Mouse (Mus musculus): ENCODE measurements at regions not wholly inside any gene's neighbourhood (a gene's known extent, or its start where the extent isn't known, plus 50 kb on each side); places are given as distances from the start of the nearest gene placed in this dataset.

- ATAC-seq, result no peak
- Histone ChIP-seq H3K9me3 (ENCODE audit: control insufficient read depth, low read length) (no peaks in the 10 kb centered on the region), H3K27ac (ENCODE audit: low read depth, low read length) (no peak overlapping the region), H3K9ac (ENCODE audit: low read depth, low read length) (no peak overlapping the region), H3K4me3 (ENCODE audit: low read length) (no peak overlapping the region), H3K4me1 (ENCODE audit: control insufficient read depth, insufficient read depth, low read depth, low read length) (no peaks in the 10 kb centered on the region), H3K27me3 (replicated peaks; ENCODE audit: control insufficient read depth, insufficient read depth, low read length) (no peaks in the 10 kb centered on the region), H3K36me3 (ENCODE audit: control insufficient read depth, insufficient read depth, low read length) (no peaks in the 10 kb centered on the region), H3K4me2 (ENCODE audit: low read length) (no peak overlapping the region)
- WGBS, result 84% methylated on average over 3 of the region's 3 CpGs
Observed at GRCm38 (mm10) chr16:46728424-46728823, 230.1 kb upstream of the Nectin3 start.

GRCm38 (mm10) chr16:46723660-46724059 is 225.3 kb upstream of the Nectin3 start:
- WGBS, result 97% methylated on average over 4 of the region's 4 CpGs
- no peak overlapping the region for H3K9ac ChIP-seq (ENCODE audit: low read depth, low read length)
- no peak for ATAC-seq

GRCm38 (mm10) chr16:46679787-46680186 is 181.5 kb upstream of the Nectin3 start:
- Histone ChIP-seq H3K9ac (ENCODE audit: low read depth, low read length) (no peak overlapping the region), H3K4me3 (ENCODE audit: low read length) (no peak overlapping the region), H3K36me3 (ENCODE audit: control insufficient read depth, insufficient read depth, low read length) (no peaks in the 10 kb centered on the region), H3K27me3 (replicated peaks; ENCODE audit: control insufficient read depth, insufficient read depth, low read length) (no peaks in the 10 kb centered on the region), H3K4me1 (ENCODE audit: control insufficient read depth, insufficient read depth, low read depth, low read length) (no peaks in the 10 kb centered on the region), H3K27ac (ENCODE audit: low read depth, low read length) (no peak overlapping the region), H3K9me3 (ENCODE audit: control insufficient read depth, low read length) (no peaks in the 10 kb centered on the region), H3K4me2 (ENCODE audit: low read length) (no peak overlapping the region)
- 67% methylated on average over 3 of the region's 3 CpGs for WGBS
- ATAC-seq, result no peak

More at GRCm38 (mm10) chr16:46723660-46724059, 225.3 kb upstream of the Nectin3 start:
- Histone ChIP-seq H3K4me2 (ENCODE audit: low read length) (no peak overlapping the region), H3K4me3 (ENCODE audit: low read length) (no peak overlapping the region), H3K27ac (ENCODE audit: low read depth, low read length) (no peak overlapping the region), H3K9me3 (ENCODE audit: control insufficient read depth, low read length) (no peaks in the 10 kb centered on the region), H3K27me3 (replicated peaks; ENCODE audit: control insufficient read depth, insufficient read depth, low read length) (no peaks in the 10 kb centered on the region), H3K4me1 (ENCODE audit: control insufficient read depth, insufficient read depth, low read depth, low read length) (no peaks in the 10 kb centered on the region), H3K36me3 (ENCODE audit: control insufficient read depth, insufficient read depth, low read length) (no peaks in the 10 kb centered on the region)

GRCm38 (mm10) chr16:46669590-46669989 is 171.3 kb upstream of the Nectin3 start:
- Histone ChIP-seq H3K9me3 (ENCODE audit: control insufficient read depth, low read length) (no peaks in the 10 kb centered on the region), H3K4me3 (ENCODE audit: low read length) (no peak overlapping the region), H3K27me3 (replicated peaks; ENCODE audit: control insufficient read depth, insufficient read depth, low read length) (no peaks in the 10 kb centered on the region), H3K36me3 (ENCODE audit: control insufficient read depth, insufficient read depth, low read length) (no peaks in the 10 kb centered on the region), H3K27ac (ENCODE audit: low read depth, low read length) (no peak overlapping the region), H3K4me1 (ENCODE audit: control insufficient read depth, insufficient read depth, low read depth, low read length) (no peaks in the 10 kb centered on the region), H3K4me2 (ENCODE audit: low read length) (no peak overlapping the region), H3K9ac (ENCODE audit: low read depth, low read length) (no peak overlapping the region)
- 60% methylated on average over 3 of the region's 3 CpGs for WGBS
- no peak for ATAC-seq

DNA sequence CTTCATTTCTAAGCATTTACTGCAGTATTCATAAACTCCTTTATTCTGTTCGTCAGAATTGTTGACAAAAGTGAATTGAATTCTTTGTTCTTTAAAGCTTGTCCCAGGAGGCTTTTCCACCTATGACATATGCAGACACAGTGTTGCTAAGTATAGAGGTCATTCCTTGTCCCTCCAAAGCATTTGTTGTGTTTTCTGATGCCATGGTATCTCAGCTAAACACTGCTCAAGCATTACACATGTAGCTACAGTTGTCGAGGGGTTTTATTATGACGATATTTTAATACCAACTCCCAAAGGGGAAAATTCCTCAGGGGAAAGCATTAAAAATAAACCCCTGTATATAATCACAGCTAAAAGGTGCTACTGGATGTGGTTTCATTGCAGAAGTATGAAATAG is 167.2 kb upstream of the Nectin3 start:
- H3K4me3 ChIP-seq (ENCODE audit: low read length), result no peak overlapping the region
- H3K36me3 ChIP-seq (ENCODE audit: control insufficient read depth, insufficient read depth, low read length), result no peaks in the 10 kb centered on the region
- 78% methylated on average over 3 of the region's 3 CpGs for WGBS
- H3K9me3 ChIP-seq (ENCODE audit: control insufficient read depth, low read length), result no peaks in the 10 kb centered on the region
- H3K4me1 ChIP-seq (ENCODE audit: control insufficient read depth, insufficient read depth, low read depth, low read length), result no peaks in the 10 kb centered on the region
- H3K27me3 ChIP-seq (replicated peaks; ENCODE audit: control insufficient read depth, insufficient read depth, low read length), result no peaks in the 10 kb centered on the region
- ATAC-seq, result no peak
- H3K9ac ChIP-seq (ENCODE audit: low read depth, low read length), result no peak overlapping the region
- H3K27ac ChIP-seq (ENCODE audit: low read depth, low read length), result no peak overlapping the region
- no peak overlapping the region for H3K4me2 ChIP-seq (ENCODE audit: low read length)

DNA sequence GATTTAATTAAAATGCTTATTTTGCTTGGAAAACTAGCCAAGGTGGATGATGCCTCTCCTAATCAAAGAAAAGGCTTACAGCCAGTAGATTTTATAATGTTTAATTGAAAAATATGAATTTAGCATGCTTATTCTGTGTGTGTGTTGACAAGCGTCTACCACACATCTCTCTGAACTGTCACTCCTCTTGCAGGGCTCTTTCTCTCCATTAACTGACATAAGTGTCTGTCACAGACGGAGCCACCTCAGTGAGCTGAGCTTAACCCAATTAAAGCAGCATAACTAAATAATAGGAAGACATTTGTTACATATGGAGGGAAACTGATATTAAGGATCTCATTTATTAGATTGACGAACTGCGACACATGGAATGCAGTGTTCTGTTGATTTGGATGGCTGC is 164.7 kb upstream of the Nectin3 start:
- Histone ChIP-seq H3K4me2 (ENCODE audit: low read length) (no peak overlapping the region), H3K36me3 (ENCODE audit: control insufficient read depth, insufficient read depth, low read length) (no peaks in the 10 kb centered on the region), H3K9ac (ENCODE audit: low read depth, low read length) (no peak overlapping the region), H3K9me3 (ENCODE audit: control insufficient read depth, low read length) (no peaks in the 10 kb centered on the region), H3K4me3 (ENCODE audit: low read length) (no peak overlapping the region), H3K27ac (ENCODE audit: low read depth, low read length) (no peak overlapping the region), H3K4me1 (ENCODE audit: control insufficient read depth, insufficient read depth, low read depth, low read length) (no peaks in the 10 kb centered on the region), H3K27me3 (replicated peaks; ENCODE audit: control insufficient read depth, insufficient read depth, low read length) (no peaks in the 10 kb centered on the region)
- WGBS, result 78% methylated on average over 4 of the region's 4 CpGs
- no peak for ATAC-seq

DNA sequence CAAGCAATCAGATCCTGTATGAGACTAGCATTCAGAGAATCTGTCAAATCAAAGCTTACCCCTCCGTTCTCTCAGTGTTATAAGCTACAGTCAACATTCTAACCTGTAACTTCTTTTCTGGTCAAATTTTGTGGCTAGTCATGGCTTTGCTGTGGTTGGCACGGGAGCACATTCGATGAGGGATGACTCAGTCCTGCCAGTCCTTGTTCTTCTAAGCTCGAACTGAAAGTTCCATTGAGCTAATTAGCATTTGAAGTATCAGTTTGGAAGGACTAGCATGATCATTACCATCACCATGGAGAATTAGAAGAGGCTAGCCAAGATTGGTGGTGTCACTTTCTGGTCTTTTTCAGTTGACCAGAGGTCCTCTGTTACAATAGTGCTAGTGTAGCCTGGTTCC is 156.7 kb upstream of the Nectin3 start:
- no peak for ATAC-seq
- 80% methylated on average over 4 of the region's 4 CpGs for whole genome bisulfite sequencing
- Histone ChIP-seq H3K27me3 (replicated peaks; ENCODE audit: control insufficient read depth, insufficient read depth, low read length) (no peaks in the 10 kb centered on the region), H3K9ac (ENCODE audit: low read depth, low read length) (no peak overlapping the region), H3K27ac (ENCODE audit: low read depth, low read length) (no peak overlapping the region), H3K4me3 (ENCODE audit: low read length) (no peak overlapping the region), H3K4me1 (ENCODE audit: control insufficient read depth, insufficient read depth, low read depth, low read length) (no peaks in the 10 kb centered on the region), H3K4me2 (ENCODE audit: low read length) (no peak overlapping the region), H3K36me3 (ENCODE audit: control insufficient read depth, insufficient read depth, low read length) (no peaks in the 10 kb centered on the region), H3K9me3 (ENCODE audit: control insufficient read depth, low read length) (no peaks in the 10 kb centered on the region)

DNA sequence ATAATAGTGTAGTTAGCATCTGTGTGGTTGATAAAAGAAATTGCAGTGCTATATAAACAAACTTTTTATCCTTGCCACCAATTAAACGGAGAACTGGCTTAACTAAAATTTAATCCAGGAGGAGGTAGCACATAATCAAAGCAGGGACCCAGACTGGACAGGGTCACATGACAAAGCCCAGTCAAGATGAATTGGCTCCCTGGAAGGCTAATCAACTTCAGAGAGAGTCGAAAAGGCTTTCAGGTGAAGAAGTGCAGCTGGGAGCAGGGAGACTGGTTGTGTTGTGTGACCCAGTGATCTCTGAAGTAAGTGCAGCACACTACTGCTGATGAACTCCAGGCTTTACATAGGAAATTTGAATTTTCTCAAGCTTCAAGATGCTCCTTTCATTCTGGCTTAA is 127.5 kb upstream of the Nectin3 start:
- Histone ChIP-seq H3K9me3 (ENCODE audit: control insufficient read depth, low read length) (no peaks in the 10 kb centered on the region), H3K4me3 (ENCODE audit: low read length) (no peak overlapping the region), H3K36me3 (ENCODE audit: control insufficient read depth, insufficient read depth, low read length) (no peaks in the 10 kb centered on the region), H3K27me3 (replicated peaks; ENCODE audit: control insufficient read depth, insufficient read depth, low read length) (no peaks in the 10 kb centered on the region), H3K9ac (ENCODE audit: low read depth, low read length) (no peak overlapping the region), H3K4me1 (ENCODE audit: control insufficient read depth, insufficient read depth, low read depth, low read length) (no peaks in the 10 kb centered on the region), H3K27ac (ENCODE audit: low read depth, low read length) (no peak overlapping the region), H3K4me2 (ENCODE audit: low read length) (no peak overlapping the region)
- ATAC-seq, result no peak
- 26% methylated on average over 2 of the region's 2 CpGs for WGBS

- no peaks in the 10 kb centered on the region for H3K36me3 ChIP-seq (ENCODE audit: control insufficient read depth, insufficient read depth, low read length)
- no peak overlapping the region for H3K27ac ChIP-seq (ENCODE audit: low read depth, low read length)
- no peak overlapping the region for H3K4me3 ChIP-seq (ENCODE audit: low read length)
- no peak overlapping the region for H3K4me2 ChIP-seq (ENCODE audit: low read length)
- H3K9me3 ChIP-seq (ENCODE audit: control insufficient read depth, low read length), result no peaks in the 10 kb centered on the region
- ATAC-seq, result no peak
- no peak overlapping the region for H3K9ac ChIP-seq (ENCODE audit: low read depth, low read length)
- H3K27me3 ChIP-seq (replicated peaks; ENCODE audit: control insufficient read depth, insufficient read depth, low read length), result no peaks in the 10 kb centered on the region
- no peaks in the 10 kb centered on the region for H3K4me1 ChIP-seq (ENCODE audit: control insufficient read depth, insufficient read depth, low read depth, low read length)
- 89% methylated on average over 1 of the region's 1 CpGs for WGBS
Observed at GRCm38 (mm10) chr16:46623246-46623645, 124.9 kb upstream of the Nectin3 start.

- Histone ChIP-seq H3K27ac (ENCODE audit: low read depth, low read length) (no peak overlapping the region), H3K4me3 (ENCODE audit: low read length) (no peak overlapping the region), H3K9ac (ENCODE audit: low read depth, low read length) (no peak overlapping the region), H3K4me2 (ENCODE audit: low read length) (no peak overlapping the region), H3K9me3 (ENCODE audit: control insufficient read depth, low read length) (no peaks in the 10 kb centered on the region), H3K27me3 (replicated peaks; ENCODE audit: control insufficient read depth, insufficient read depth, low read length) (no peaks in the 10 kb centered on the region), H3K36me3 (ENCODE audit: control insufficient read depth, insufficient read depth, low read length) (no peaks in the 10 kb centered on the region), H3K4me1 (ENCODE audit: control insufficient read depth, insufficient read depth, low read depth, low read length) (no peaks in the 10 kb centered on the region)
- no peak for ATAC-seq
- WGBS, result 85% methylated on average over 2 of the region's 2 CpGs
Observed at GRCm38 (mm10) chr16:46619871-46620270, 121.5 kb upstream of the Nectin3 start.

All from hindbrain, embryonic 16.5 days (tissue).